Mouse (Mus musculus) c-Kit-positive CD71-positive TER-119-negative erythroid progenitor cells, embryonic 14.5 days (primary cell): ENCODE data around the gene Olfr1386.
"Not testable (repeated sequence)": the region's sequence is repeated elsewhere in the genome, so short reads cannot be mapped to it uniquely, and the experiment has no call there.

Experiments
- DNase-seq: peaks from one replicate; pipeline ENCODE4 v3.0.0-alpha.2; 2013; ENCODE audit warnings: low read depth

The Olfr1386 gene

GRCm38 (mm10) chr11:49464746-49465145, at the start of gene Olfr1386:
TSS of gene Olfr1386 (plus strand) at chr11:49465046.
- DNase-seq: not testable (repeated sequence)

DNA sequence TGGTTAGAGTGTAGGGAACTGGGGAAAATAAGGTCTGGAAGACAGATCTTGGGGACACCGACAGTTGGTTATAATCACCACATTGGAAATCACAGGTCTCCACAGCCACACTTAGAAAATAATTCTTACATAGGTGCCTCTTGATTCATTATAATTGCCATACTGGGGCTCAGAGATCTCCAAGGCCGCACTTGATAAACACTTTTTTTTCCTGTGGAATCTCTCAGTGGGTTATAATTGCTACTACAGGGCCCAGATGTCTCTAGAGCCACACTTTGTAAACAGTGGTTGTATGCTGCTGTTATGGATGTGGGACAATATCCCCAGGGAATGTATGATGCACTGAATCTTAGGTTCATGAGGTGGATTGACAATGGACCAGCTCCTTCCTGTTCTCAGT, 42.1 kb upstream of the Olfr1386 start, which contains the start of gene Olfr1389:
Gene Olfr1389 (plus strand): TSS at position 301 of the 400 bp plus-strand sequence.
- DNase-seq: no peak

DNA sequence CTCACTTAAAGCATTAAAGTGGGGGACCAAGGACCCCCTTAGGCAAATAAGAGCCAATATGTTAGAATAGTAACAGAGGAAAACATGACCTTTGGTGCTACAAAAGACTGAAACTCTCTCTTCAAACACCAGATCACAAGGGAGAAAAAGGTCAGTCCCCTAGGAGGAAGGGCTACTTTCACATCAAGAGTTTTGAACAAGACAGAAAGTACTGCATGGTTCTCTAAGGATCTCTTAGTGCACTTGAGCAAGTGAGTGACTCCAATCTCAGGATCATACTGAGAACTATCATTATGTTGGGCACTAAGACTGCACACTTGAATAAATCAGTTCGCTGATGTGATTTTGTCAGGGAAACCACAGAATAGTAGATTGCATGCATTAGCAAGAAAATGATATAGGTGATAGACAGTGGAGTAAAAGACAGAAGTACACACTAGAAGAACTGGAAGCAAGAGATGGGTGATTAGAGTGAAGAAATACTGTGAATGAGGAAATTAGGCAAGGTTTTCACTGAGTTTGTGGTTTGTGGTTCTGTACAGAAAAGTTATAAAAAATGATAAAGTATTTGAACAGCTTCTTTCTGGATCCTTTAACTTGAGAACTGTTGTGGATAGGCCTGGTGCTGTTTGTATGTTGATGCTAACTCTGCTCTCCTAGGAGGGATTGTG, 39.5 kb upstream of the Olfr1386 start:
- no peak for DNase-seq

DNA sequence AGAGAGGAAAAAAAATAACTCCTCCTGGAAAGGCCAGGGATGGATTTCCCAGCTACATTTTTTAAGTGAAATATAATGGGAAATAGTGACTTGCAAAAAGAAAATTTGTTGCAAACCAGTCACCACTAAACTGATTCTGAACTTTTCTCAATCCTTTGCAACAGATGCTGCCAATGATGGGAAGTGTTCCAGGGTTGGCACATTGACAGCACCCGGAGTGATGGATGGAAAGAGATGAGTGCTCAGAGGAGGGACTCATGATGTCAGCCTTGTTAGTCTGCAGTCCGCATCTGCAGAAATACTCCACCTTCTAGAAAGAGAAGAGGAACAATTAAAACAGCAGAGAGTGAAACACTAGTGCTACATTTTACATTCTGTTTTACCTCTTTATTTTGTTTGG, 35.2 kb upstream of the Olfr1386 start:
- no peak for DNase-seq

DNA sequence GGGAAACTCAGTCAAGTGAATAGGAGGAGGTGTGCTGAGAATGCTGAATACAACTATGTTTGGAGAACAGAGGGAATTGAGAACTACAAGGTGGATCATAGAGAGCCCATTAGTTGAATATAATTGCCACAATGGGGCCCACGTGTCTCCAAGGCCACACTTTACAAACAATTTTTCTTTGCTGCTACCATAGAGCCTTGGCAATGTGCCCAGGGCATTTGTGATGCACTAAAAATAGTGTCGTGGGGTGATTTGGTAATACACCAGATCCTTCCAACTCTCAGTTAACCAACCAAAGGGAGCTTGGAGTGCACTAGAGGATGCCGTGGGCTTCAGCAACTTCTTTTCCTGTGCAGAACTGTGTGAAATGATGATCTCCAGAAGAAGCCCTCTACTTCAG, 28.4 kb upstream of the Olfr1386 start, which contains the start of gene Olfr1388:
Gene Olfr1388 (plus strand): TSS at position 214 of the 400 bp plus-strand sequence.
- no peak for DNase-seq

DNA sequence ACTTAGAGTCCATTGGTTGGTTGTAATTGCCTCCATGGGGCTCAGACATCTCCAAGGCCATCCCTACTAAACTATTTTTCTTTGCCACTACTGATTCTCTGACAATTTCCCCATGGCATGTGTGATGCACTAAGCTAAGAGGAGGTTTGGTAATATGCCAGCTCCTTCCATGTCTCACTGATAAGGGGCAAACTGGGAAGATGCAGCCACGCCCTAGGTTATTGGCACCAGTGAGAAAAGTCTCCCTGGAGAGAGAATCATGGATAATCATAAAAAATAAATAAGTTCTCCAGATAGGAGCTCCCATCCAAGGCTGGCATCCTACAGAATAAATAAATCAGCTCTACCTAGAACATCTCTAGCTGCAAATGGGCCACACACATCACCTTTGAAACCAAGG, 9.8 kb upstream of the Olfr1386 start, which contains the start of gene Olfr1387:
Gene Olfr1387 (plus strand): TSS at position 301 of the 400 bp plus-strand sequence.
- no peak for DNase-seq

DNA sequence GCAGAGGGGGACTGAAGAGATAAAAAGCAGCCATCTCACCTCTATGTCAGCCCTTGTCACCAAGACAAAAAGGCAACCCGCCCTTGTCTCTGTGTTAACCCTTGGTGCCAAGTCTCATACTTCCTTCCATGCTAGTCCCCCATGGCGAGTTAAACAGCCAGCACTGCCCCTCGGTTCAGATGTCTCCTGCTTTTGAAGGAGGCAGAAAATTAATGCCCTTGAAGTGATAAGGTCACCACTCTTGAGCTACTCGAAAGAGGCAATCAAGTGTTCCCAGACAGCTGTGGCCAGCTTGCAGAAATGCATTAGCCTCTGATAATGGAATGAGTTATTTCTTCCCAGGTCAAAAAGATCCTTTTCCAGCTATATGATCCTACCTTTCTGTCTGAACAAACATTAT, 21.1 kb downstream of the Olfr1386 start:
- no peak for DNase-seq

GRCm38 (mm10) chr11:49488770-49489169, 23.9 kb downstream of the Olfr1386 start, which contains the start of gene Olfr1385:
TSS of gene Olfr1385 (plus strand) at chr11:49489070.
- DNase-seq: not testable (repeated sequence)

GRCm38 (mm10) chr11:49518086-49518485, 53.2 kb downstream of the Olfr1386 start:
- DNase-seq: no peak

- DNase-seq: no peak
Measured at GRCm38 (mm10) chr11:49519348-49519747, 54.5 kb downstream of the Olfr1386 start, which contains the start of gene Olfr1383. TSS of gene Olfr1383 (plus strand) at chr11:49519648.
